Mouse (Mus musculus) neural tube, embryonic 15.5 days (tissue): Measurements from ENCODE around the gene Retnla. TPM values are rescaled to one million over a fixed set of nuclear protein-coding genes. Genes with fewer than 3 reads are reported as not detected.

Source experiments
- ATAC-seq: fragments of 200-750 bp; cut with Nextera tagmentation; 2 replicates; pipeline ENCODE4 v1.8.0; 2017; ENCODE audit warnings: mild to moderate bottlenecking, moderate TSS enrichment, moderate library complexity; ENCODE audit not compliant: low FRiP score
- H3K27ac ChIP-seq: fragments of 300-500 bp; sonication (generic); replicated peaks from 2 replicates; pipeline ENCODE4 v1.5.1; 2015; ENCODE audit warnings: mild to moderate bottlenecking, inconsistent platforms
- H3K27me3 ChIP-seq: fragments of 300-500 bp; sonication (generic); replicated peaks from 2 replicates; pipeline ENCODE4 v1.6.1; 2015; ENCODE audit warnings: inconsistent platforms
- H3K36me3 ChIP-seq: fragments of 300-500 bp; sonication (generic); 2 replicates; pipeline ENCODE4 v1.6.1; 2015; ENCODE audit warnings: inconsistent platforms
- H3K4me1 ChIP-seq: fragments of 300-500 bp; sonication (generic); 2 replicates; pipeline ENCODE4 v1.6.1; 2015; ENCODE audit warnings: inconsistent platforms
- H3K4me2 ChIP-seq: fragments of 300-500 bp; sonication (generic); 2 replicates; pipeline ENCODE4 v1.6.1; 2015; ENCODE audit warnings: inconsistent platforms, mild to moderate bottlenecking, moderate library complexity
- H3K4me3 ChIP-seq: fragments of 300-500 bp; sonication (generic); replicated peaks from 2 replicates; pipeline ENCODE4 v1.5.1; 2015; ENCODE audit warnings: mild to moderate bottlenecking, inconsistent platforms
- H3K9ac ChIP-seq: fragments of 300-500 bp; sonication (generic); replicated peaks from 2 replicates; pipeline ENCODE4 v1.6.1; 2015; ENCODE audit warnings: mild to moderate bottlenecking, inconsistent platforms
- H3K9me3 ChIP-seq: fragments of 300-500 bp; sonication (generic); replicated peaks from 2 replicates; pipeline ENCODE4 v1.6.1; 2016; ENCODE audit warnings: inconsistent platforms
- WGBS: fragments of 180-500 bp; shearing (Covaris S2); methylation state at CpG from one replicate; pipeline ENCODE4 v1.1.7; 2015; ENCODE audit warnings: mixed read lengths; 5-methylcytosine and 5-hydroxymethylcytosine counted together
- polyA plus RNA-seq: library from polyadenylated mRNA; unstranded; fragments of >200 nt; fragmentation: Nextera tagmentation; extraction: Ambion mirVana; gene quantifications from 2 replicates; pipeline ENCODE4 v1.2.1, GENCODE M21; 2015

Gene Retnla
- not detected in 2 replicates for polyA plus RNA-seq

DNA sequence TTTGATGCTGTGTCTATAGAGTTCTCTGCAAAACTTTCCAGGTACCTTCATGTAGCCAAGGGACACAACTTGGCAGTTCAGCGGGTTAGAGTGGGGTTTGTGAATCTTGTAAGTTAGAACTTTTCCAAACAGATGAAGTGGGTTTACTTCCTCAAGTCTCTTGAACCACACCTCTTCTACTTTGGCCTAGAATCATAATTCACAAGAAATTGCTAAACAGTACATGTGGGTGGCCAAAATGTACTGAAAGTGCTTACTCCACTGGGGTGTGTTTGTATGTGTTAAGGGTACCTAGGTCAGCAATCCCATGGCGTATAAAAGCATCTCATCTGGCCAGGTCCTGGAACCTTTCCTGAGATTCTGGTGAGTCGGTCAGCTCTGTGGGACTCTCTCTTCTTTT is at the start of gene Retnla:
Retnla (plus strand) TSS at position 286 of the 400 bp plus-strand sequence.
- no peaks in the 10 kb centered on the region for H3K4me1 ChIP-seq
- H3K4me3 ChIP-seq, result no peak within 1 kb of the TSS
- no peak within 1 kb of the TSS for H3K4me2 ChIP-seq
- H3K9ac ChIP-seq, result no peak within 1 kb of the TSS
- no peak for ATAC-seq
- no peaks in the 10 kb centered on the region for H3K9me3 ChIP-seq
- no peak within 1 kb of the TSS for H3K27ac ChIP-seq
- H3K27me3 ChIP-seq, result no peaks in the 10 kb centered on the region
- H3K36me3 ChIP-seq, result no peaks in the 10 kb centered on the region
- 86% methylated on average over 3 of the region's 3 CpGs for WGBS

DNA sequence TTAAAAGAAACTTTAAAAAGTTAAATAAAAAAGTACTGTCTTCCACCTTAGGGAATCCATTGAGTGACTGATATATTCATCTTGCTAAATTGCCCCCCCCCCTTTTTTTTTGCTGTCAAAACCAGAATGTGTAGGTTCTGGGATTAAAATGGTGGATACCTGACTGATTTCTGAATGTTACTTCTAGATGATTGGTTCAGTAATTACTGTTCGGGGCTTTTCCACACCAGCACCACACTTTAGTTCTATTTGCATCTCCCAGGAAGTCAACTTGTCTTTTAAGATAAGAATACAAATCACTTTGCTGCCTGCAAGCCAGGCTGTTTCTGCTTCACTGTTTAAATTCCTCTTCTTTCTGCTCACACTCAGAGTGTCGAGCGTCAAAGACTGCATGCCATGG is 44.1 kb upstream of the Retnla start:
- H3K4me3 ChIP-seq, result no peak overlapping the region
- H3K4me2 ChIP-seq, result no peak overlapping the region
- ATAC-seq, result no peak
- no peaks in the 10 kb centered on the region for H3K27me3 ChIP-seq
- no peaks in the 10 kb centered on the region for H3K9me3 ChIP-seq
- no peaks in the 10 kb centered on the region for H3K4me1 ChIP-seq
- H3K27ac ChIP-seq, result no peak overlapping the region
- H3K9ac ChIP-seq, result no peak overlapping the region
- 79% methylated on average over 3 of the region's 3 CpGs for WGBS
- H3K36me3 ChIP-seq, result no peaks in the 10 kb centered on the region

DNA sequence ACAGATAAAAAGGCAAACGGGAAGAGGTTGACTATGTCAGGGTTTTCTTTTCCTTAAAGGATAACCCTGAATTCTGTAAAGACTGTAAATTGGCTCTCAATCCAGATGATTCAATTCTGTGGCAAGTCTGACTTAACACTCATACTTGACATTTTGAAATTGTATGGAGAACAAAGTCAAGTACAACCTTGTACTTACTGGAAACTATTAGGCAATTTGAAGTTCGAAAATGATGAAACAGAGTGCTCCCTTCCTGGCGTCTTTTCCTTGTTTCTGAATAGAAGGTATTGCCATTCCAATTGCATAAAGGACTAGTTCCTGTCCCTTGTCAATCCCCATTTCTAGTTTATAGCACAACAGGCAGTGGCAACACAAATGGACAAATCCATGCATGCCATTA is 42.9 kb upstream of the Retnla start:
- Histone ChIP-seq H3K27me3 (no peaks in the 10 kb centered on the region), H3K4me2 (no peak overlapping the region), H3K27ac (no peak overlapping the region), H3K9me3 (no peaks in the 10 kb centered on the region), H3K4me3 (no peak overlapping the region), H3K9ac (no peak overlapping the region), H3K36me3 (no peaks in the 10 kb centered on the region), H3K4me1 (no peaks in the 10 kb centered on the region)
- ATAC-seq, result no peak
- 87% methylated on average over 3 of the region's 3 CpGs for WGBS

DNA sequence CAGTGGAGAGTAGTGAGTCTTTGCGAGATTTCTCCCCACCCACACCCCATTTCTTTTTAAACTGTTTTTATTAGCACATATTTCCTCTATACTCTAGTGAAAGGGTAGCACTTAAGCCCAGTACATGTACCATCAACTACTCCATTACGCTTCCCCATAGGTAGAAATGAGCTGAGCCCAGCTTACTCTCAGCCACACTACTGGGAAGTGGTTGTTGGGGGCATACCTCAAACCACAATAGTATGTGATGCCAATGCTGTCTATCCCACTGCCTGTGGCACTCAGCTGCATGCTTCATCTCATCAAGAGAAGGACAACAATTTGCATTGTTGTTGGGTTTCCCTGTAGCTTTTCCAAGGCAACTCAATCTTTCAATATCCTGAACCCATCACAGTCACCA is 41.4 kb upstream of the Retnla start:
- H3K4me1 ChIP-seq, result no peaks in the 10 kb centered on the region
- H3K27me3 ChIP-seq, result no peaks in the 10 kb centered on the region
- no peak for ATAC-seq
- H3K4me3 ChIP-seq, result no peak overlapping the region
- no peak overlapping the region for H3K4me2 ChIP-seq
- 92% methylated on average over 2 of the region's 2 CpGs for WGBS
- no peaks in the 10 kb centered on the region for H3K36me3 ChIP-seq
- H3K9ac ChIP-seq, result no peak overlapping the region
- H3K27ac ChIP-seq, result no peak overlapping the region
- no peaks in the 10 kb centered on the region for H3K9me3 ChIP-seq

DNA sequence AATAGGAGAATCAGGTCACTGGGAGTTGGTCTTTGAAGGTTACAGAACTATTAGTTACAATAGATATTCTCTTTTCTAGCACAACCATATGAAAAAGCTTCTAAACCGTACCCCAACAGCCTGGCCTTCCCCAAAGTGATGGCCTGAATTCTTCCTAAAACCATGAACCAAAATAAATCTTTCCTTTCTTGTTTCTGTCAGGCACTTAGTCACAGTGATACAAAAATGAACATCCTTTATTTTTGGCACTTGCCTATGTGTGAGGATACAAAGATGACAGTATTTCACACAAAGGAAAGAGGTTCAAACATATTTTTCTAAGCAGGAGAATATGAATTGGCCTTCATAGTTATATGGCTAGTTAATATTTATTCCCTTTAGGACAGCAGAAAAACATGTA is 36.9 kb upstream of the Retnla start:
- Histone ChIP-seq H3K36me3 (no peaks in the 10 kb centered on the region), H3K4me2 (no peak overlapping the region), H3K4me3 (no peak overlapping the region), H3K27ac (no peak overlapping the region), H3K4me1 (no peaks in the 10 kb centered on the region), H3K27me3 (no peaks in the 10 kb centered on the region), H3K9me3 (no peaks in the 10 kb centered on the region), H3K9ac (no peak overlapping the region)
- 85% methylated on average over 1 of the region's 1 CpGs for WGBS
- no peak for ATAC-seq

DNA sequence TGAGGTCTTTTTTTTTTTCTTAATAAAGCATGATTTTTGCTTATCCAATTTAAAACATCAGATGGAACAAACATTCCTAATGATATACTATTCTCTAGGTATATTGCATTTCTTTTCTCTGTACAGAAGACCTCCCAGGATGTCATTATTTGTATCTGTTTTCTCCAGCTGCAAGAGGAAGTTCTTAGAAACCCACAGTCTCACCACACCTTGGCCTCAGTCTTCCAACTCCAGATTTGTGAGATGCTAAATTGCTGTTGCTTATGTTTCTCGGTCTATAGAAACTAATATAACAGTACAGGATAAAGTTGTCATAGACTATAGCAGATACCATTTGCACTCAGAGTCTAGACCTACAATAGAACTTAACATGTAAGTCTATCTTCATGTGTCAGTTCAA is 35.8 kb upstream of the Retnla start:
- no peak overlapping the region for H3K4me2 ChIP-seq
- WGBS, result 86% methylated on average over 1 of the region's 1 CpGs
- no peak overlapping the region for H3K4me3 ChIP-seq
- H3K36me3 ChIP-seq, result no peaks in the 10 kb centered on the region
- H3K4me1 ChIP-seq, result no peaks in the 10 kb centered on the region
- H3K9ac ChIP-seq, result no peak overlapping the region
- no peak overlapping the region for H3K27ac ChIP-seq
- H3K27me3 ChIP-seq, result no peaks in the 10 kb centered on the region
- H3K9me3 ChIP-seq, result no peaks in the 10 kb centered on the region
- ATAC-seq, result no peak

DNA sequence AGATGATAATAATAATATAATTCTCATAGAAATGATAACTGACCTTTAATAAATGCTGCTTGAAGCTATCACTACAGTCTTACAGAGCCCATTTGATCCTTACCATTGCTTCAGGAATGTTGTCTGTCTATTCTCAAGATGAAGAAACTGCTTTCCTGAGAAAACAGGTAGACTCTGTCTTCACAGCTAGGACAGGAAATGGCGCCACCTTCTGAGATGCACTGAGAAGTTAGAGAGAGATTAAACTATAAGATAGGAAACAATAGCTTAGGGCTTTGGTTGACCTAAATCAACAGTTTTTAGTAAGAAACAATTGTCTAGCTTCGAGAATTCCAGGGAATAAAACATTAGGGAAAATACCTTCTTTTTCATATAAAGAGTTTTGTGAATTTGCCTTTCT is 33.0 kb upstream of the Retnla start:
- 63% methylated on average over 2 of the region's 2 CpGs for WGBS
- no peak overlapping the region for H3K4me3 ChIP-seq
- H3K9ac ChIP-seq, result no peak overlapping the region
- H3K27ac ChIP-seq, result no peak overlapping the region
- no peak overlapping the region for H3K4me2 ChIP-seq
- no peak for ATAC-seq
- no peaks in the 10 kb centered on the region for H3K9me3 ChIP-seq
- no peaks in the 10 kb centered on the region for H3K36me3 ChIP-seq
- H3K4me1 ChIP-seq, result no peaks in the 10 kb centered on the region
- H3K27me3 ChIP-seq, result no peaks in the 10 kb centered on the region

DNA sequence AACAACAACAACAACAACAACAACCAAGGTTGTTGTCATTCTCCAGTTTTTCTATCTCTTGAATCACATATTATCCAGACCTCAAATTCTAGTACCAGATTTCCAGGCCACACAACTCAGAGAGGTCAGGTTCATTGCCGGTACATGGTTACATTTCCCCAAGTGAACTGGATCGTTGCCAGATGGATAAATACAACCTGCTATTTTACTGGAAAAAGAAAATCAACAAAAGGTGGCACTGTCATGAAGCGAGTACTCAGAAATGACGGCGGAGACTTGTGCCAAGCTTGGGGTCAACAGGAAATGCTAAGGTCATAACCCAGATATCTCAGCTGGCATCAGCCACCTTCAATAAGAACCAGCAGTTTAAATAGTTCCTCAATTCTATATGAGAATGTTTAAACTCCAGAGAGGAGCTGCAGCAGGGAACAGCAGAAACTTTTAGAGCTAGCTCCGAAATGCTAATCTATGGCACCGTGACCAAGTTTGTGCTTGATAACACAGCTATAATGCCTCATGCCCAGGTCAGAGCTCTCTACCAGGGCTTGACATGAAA is 30.4 kb upstream of the Retnla start:
- Histone ChIP-seq H3K4me2 (no peak overlapping the region), H3K9ac (no peak overlapping the region), H3K36me3 (no peaks in the 10 kb centered on the region), H3K4me1 (no peaks in the 10 kb centered on the region), H3K4me3 (no peak overlapping the region), H3K9me3 (no peaks in the 10 kb centered on the region), H3K27me3 (no peaks in the 10 kb centered on the region), H3K27ac (no peak overlapping the region)
- WGBS, result 91% methylated on average over 7 of the region's 7 CpGs
- no peak for ATAC-seq

DNA sequence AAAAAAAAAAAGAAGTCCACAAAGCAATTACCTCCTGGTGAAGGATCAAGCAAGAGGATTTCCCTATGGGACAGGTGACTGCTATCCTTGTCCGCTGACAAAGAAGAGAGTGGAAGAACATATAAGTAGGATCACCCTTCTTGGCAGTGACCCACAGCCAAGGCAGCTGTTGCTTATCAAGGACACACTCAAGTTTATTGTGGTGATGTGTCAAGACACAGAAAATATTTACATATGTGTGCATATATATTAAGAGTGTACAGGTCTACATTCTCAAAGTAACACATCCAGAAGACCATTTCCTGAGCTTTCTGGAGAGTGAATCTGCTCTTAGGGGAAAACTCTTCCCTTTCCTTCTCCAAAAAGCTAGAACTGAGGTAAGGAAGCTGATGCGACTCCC is 25.7 kb upstream of the Retnla start, which contains the start of gene Retnlb:
Retnlb (plus strand) TSS at position 162 of the 400 bp plus-strand sequence.
- H3K27ac ChIP-seq, result no peak within 1 kb of the TSS
- H3K27me3 ChIP-seq, result no peaks in the 10 kb centered on the region
- WGBS, result 98% methylated on average over 2 of the region's 2 CpGs
- H3K4me2 ChIP-seq, result no peak within 1 kb of the TSS
- no peak within 1 kb of the TSS for H3K9ac ChIP-seq
- H3K4me3 ChIP-seq, result no peak within 1 kb of the TSS
- no peak for ATAC-seq
- no peaks in the 10 kb centered on the region for H3K36me3 ChIP-seq
- no peaks in the 10 kb centered on the region for H3K4me1 ChIP-seq
- H3K9me3 ChIP-seq, result no peaks in the 10 kb centered on the region

DNA sequence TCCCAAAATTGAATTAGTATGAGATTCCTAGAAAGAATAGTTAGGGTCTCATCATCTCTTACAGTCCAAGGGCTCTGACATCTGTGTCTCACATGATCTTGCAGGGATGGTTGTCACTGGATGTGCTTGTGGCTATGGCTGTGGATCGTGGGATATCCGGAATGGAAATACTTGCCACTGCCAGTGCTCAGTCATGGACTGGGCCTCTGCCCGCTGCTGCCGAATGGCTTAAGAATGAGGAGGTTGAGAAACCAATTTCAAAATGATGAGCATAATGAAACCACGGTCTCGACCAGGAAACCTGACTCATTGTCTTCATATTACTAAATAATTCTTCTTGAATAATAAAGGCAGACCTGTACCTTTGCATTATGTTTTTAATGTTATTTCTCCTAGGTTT is 23.8 kb upstream of the Retnla start:
- Histone ChIP-seq H3K4me2 (no peak overlapping the region), H3K27ac (no peak overlapping the region), H3K9me3 (no peaks in the 10 kb centered on the region), H3K27me3 (no peaks in the 10 kb centered on the region), H3K4me1 (no peaks in the 10 kb centered on the region), H3K36me3 (no peaks in the 10 kb centered on the region), H3K9ac (no peak overlapping the region), H3K4me3 (no peak overlapping the region)
- no peak for ATAC-seq
- 91% methylated on average over 6 of the region's 6 CpGs for WGBS

DNA sequence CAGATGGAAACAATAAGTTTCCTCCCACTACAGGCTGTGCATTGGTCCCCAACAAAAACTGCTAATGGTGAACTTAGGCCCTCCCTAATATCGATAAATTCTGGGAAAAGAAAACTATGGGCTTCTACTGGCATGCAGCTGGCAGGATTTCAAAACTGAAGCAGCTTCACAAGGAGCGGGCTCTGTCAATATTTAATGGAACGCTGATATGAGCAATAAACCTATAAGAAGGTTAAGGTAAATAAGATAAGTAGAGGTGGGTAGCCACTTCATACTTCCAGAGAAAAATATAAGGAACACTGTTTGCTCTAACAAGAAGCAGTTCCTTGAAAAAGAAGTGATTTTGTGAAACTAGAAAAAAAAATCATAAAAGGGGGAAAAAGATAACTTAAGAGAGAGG is 15.9 kb upstream of the Retnla start:
- 92% methylated on average over 3 of the region's 3 CpGs for WGBS
- no peak overlapping the region for H3K4me2 ChIP-seq

DNA sequence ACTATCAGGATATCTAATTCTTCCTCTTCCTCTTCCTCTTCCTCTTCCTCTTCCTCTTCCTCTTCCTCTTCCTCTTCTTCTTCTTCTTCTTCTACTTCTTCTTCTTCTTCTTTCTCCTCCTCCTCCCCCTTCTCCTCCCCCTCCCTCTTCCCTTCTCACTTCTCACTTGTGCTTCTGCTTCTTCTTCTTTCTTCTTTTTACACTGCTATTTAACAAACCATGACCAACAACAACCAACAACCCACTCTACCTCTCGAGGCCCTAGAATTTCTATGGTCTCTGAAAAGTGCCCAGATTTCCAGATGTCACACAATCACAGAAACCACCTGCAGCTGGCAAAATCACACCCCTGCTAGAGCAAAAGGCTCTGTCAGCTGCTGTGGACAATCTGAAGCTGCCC is 14.7 kb upstream of the Retnla start:
- ATAC-seq, result no peak
- WGBS, result 56% methylated on average over 1 of the region's 1 CpGs
- Histone ChIP-seq H3K4me2 (no peak overlapping the region), H3K9ac (no peak overlapping the region), H3K4me1 (no peaks in the 10 kb centered on the region), H3K9me3 (no peaks in the 10 kb centered on the region), H3K4me3 (no peak overlapping the region), H3K36me3 (no peaks in the 10 kb centered on the region), H3K27me3 (no peaks in the 10 kb centered on the region), H3K27ac (no peak overlapping the region)

More for the DNA sequence above, 15.9 kb upstream of the Retnla start:
- Histone ChIP-seq H3K9me3 (no peaks in the 10 kb centered on the region), H3K9ac (no peak overlapping the region), H3K27ac (no peak overlapping the region), H3K4me1 (no peaks in the 10 kb centered on the region), H3K4me3 (no peak overlapping the region), H3K36me3 (no peaks in the 10 kb centered on the region), H3K27me3 (no peaks in the 10 kb centered on the region)
- no peak for ATAC-seq

DNA sequence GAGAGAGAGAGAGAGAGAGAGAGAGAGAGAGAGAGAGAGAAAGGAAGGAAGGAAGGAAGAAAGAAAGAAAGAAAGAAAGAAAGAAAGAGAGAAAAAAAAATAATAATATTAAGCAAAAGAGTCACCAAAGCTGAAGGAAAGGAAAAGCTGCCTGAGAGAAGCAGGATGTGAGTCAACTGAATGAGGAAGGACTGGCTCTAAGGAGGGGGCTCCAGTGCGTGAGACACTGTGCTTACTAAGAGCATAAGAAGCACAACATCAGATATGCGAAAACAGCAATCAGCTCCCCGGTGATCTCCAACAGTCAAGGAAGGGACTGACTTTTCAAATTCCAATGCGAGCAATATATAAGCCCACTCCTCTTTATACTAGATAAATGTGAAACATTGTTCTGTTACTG is 13.3 kb upstream of the Retnla start:
- Histone ChIP-seq H3K9ac (no peak overlapping the region), H3K9me3 (no peaks in the 10 kb centered on the region), H3K4me2 (no peak overlapping the region), H3K27me3 (no peaks in the 10 kb centered on the region), H3K4me3 (no peak overlapping the region), H3K4me1 (no peaks in the 10 kb centered on the region), H3K36me3 (no peaks in the 10 kb centered on the region), H3K27ac (no peak overlapping the region)
- ATAC-seq, result no peak
- 84% methylated on average over 4 of the region's 4 CpGs for WGBS
